Mouse (Mus musculus) heart, adult 9 months (tissue): ENCODE results near the gene Emc6.

ENCODE experiments used
- DNase-seq, 2 experiments: peaks; one replicate each; pipeline ENCODE4 v3.0.0; 2022; ENCODE audit warnings: low spot score in 2 of 2

Emc6 gene

DNA sequence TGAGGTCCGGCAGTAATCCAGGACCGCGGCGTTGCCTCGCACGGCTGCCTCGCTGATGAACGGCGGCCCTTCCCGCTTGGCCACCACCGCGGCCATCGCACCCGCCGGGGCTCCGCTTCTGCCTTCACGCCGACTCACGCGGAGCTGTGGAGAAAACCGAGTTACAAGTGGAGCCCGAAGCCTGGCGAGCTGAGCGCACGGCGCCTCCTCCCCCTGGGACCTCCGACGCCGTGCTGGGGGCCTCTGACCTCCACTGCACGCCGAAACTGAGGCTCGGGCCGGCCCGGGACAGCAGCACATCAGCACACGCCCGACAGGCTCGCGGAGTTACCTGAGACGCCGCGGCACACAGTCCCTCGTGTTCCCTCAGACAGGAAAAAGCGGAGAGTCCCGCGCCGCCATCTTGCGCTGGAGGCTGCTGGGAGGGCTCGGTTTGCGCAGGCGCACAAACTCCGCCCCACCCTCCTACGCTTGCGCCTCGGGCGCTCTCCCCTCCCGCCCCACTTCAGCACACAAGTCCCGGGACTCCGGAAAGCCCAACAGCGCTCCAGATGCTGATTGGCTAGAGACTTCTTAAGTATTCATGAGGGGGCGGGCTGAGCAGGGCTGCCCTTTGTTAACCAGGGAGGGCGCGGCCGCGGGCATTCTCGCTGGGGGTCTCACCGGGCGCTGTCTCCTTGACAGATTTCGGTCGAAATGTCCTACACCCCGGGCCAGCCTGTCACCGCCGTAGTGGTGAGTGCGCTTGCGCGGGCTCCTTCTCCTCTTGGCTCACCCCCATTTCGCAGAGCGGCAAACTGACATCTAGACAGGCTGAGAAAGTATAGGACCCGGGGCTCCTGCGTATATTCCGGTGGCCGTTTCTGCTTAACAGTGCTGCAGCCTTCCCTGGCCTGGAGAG, at the start of gene Emc6, which contains the start of gene Tax1bp3:
Gene Emc6, minus strand, starts transcription at position 430 of the 901 bp plus-strand sequence.
Gene Tax1bp3, plus strand, starts transcription at position 476 of the 901 bp plus-strand sequence.
- DNase-seq: peak; percentile 97

GRCm38 (mm10) chr11:73225856-73226255, 49.0 kb upstream of the Emc6 start:
- DNase-seq: no peak

DNA sequence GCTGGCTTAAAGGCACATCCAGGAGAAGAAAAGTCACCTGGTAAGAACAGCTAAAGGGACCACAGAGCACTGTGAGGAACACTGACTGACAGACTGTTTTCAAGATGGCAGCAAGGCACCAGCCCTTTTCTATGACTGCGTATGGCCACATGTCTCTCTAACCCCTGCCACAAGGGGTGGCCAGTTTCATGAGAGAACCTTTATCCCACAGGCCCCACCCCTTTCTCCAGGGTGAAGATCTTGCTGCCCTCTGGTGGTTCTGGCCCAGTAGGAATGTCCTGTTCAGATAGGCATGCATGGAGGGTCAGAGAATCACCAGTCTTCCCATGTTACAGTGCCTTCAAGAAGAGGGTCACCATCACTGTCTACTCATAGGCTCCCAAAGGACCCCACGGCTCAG, 47.1 kb upstream of the Emc6 start:
- DNase-seq: peak in 1 of 2 experiments; percentile 13

DNA sequence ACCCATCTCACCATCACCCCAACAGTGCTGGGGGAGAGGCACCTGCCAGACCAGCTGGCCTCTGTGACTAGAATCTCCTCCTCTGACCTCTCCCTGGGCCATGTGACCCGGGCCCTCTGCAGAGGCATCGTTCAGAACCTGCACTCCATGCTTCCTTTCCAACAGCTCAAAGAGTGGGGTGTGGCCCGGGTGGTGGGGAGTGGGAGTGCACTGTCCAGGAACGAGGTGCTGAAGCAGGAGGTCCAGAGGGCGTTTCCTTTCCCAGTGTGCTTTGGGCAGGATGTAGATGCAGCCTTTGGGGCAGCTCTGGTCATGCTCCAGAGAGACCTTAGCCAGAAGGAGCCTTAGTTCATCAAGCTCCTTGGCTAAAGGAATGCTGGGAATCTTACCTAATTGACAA, 46.0 kb upstream of the Emc6 start:
- no peak for DNase-seq

DNA sequence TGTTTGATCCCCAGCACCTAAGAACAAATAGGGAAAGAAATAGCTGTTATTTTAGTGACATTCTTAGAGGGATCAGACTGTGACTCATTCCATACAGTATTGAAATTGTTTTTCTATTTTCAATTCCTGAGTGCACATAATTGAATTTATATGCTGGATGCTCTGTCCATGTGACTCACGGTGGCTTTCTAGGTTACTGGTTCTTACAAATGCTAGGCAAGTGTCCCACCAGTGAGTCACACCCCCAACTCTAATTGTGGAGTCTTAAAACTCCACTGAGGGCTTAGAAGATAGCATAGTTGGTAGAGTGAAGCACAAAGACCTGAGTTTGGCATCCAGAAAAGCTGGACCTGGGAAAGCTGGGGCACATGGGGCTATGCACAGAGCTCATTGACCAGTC, 43.8 kb upstream of the Emc6 start:
- no peak for DNase-seq

GRCm38 (mm10) chr11:73219671-73220070, 42.8 kb upstream of the Emc6 start:
- no peak for DNase-seq

GRCm38 (mm10) chr11:73213956-73214355, 37.1 kb upstream of the Emc6 start:
- no peak for DNase-seq

DNA sequence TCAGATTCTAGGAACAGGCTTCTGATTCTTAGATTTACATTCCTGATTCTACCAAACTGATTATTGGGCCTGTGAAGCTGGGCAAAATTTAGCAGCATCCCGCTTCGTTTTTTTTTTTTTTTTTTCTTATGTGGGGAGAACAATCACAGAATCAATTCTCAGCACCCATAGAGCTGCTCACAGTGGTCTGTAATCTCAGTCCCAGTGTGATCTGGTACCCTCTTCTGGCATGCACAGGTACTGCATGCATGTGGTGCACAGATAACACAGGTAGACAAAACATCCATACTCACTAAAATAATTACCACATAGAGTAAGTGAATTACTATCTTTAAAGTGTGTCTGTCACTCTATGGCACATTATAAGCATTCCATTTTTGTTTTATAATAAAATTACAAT, 30.8 kb upstream of the Emc6 start:
- DNase-seq: no peak

DNA sequence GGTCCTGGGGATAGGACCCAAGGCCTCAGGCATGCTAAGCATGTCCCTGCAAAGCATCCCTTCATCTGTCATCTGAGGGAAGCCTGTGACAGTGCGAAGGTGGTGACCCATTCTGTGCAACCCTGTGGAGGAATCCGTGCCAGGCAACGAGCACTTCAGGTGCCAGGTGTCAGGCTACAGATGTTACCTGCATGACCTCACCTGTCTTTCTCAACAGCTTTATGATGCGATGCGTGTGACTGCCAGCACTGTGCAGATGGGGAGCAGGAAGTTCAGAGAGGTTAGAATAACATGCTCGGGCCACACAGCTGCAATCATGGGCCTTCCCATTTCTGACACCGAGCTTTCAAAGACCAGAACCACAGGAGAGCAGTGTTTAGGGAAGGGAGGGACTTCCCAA, 28.4 kb upstream of the Emc6 start:
- DNase-seq: no peak

DNA sequence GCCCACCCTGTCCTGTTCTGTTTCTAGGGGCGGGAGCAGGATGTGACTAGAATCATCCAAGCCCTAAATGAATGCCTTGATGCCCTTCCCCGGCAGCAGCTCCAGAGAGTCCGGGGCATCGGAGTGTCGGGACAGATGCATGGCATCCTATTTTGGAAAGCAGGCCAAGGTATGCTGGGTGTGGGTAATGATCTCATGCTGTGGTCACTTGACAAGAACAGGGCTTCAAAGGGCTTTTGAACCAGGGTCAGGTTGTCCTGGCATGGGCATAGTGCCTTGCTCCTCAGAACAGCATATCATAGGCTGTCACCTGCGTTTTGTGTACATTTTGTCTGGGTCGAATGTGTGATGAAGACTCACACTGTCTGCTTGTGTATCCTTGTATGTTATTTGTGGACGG, 27.1 kb upstream of the Emc6 start:
- DNase-seq: peak in 1 of 2 experiments; percentile 7

- peak; percentile 21 to 44 for DNase-seq
Measured at GRCm38 (mm10) chr11:73201597-73201996, 24.8 kb upstream of the Emc6 start.

DNA sequence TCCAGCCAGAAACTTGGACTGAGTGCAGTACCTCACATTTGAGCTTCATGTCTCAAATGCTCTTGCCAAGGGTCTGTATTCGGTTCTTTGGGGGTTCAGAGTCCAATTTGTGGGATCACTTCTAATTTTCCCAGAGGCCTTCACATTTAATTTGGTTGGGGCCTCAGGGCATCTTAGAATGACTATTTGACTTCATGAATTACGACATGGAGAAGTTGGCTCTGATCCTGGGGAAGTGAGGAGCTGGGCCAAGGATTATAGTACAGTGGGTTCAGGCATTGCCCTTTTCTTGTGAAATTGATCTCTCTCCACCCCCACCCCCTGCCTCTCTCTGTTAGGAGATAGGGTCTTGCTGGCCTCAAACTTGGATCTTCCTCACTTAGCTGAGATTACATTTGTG, 24.2 kb upstream of the Emc6 start:
- no peak for DNase-seq

DNA sequence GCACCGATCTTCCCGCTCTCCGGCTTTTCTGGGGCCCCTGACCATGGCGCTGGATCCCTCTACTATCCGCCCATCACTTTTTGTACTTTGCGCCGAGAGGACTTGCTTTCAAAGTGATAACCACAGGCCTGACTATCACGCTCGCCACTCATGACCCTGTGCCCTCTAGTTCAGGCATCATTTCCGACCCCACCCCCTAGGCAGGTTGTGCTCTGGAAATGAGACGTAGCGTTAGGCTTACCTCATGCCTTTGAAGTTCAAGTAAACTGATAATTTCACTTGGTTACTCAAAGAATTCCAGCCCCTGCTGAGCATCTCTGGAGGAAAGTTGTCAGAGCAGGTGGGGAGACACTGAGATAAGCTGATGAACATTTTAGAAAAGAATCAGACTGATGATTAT, 23.0 kb upstream of the Emc6 start:
- peak in 1 of 2 experiments; percentile 28 for DNase-seq

GRCm38 (mm10) chr11:73199230-73199712, 22.4 kb upstream of the Emc6 start, which contains the start of gene Shpk:
TSS of gene Shpk (plus strand) at chr11:73199460.
- DNase-seq: peak; percentile 96

- DNase-seq: peak; percentile 90 to 96
Measured at GRCm38 (mm10) chr11:73198603-73199229, 21.9 kb upstream of the Emc6 start, which contains the start of gene Ctns. TSS of gene Ctns (minus strand) at chr11:73199042.

DNA sequence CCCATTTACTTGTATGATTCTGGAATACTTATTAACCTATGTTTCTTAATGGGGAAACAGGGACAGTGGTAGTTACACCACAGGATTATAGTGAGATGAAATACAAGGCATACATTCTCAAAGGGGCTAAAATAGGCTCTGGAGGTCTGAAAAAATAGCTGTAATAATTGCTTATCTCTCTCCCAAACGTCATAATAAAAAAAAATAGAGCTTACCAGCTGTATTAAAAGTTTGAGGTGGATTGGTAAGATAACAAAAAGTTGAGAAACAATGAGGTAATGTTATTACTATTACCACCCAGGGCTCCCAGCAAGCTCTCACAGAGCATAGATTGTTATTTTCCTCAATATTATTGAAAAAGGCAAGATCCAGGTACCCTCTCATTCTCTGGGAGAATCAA, 21.4 kb upstream of the Emc6 start:
- no peak for DNase-seq

DNA sequence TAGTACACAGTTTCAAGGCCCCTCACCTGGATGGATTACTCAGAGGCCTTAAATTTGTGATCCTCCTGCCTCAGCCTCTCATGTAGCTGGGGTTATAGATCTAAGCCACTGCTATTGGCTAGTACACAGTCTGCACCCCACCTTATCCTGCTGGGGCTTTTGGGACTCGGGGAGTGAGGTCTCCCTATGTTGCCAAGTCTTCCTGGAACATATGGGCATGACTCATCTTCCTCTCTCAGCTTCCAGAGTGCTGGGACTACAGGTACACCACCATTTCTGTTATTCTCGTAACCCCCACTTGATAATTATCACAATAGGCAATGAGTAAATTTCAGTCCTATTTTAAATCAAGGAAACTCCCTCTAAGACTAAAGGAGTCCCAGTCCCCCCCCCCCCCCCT, 17.6 kb upstream of the Emc6 start:
- no peak for DNase-seq

DNA sequence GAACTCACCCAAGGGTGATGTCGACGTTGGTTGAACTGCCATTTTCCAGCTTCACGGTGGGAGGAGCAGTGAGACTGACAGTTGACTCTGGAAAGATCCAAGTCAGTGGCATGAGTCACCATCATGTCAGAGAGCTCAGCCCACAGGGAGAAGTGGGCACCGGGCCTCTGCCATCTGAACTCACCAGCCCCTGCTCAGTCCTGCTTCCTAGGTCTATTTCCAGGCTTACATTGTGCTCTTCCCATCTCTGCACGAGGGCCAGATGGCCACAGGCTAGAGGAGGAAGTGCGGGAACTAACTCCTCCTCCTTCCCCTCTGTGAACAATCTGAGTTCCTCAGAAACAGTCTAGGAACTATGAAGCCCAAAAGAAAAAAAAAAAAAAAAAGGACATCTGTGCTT, 16.2 kb upstream of the Emc6 start:
- DNase-seq: peak in 1 of 2 experiments; percentile 48

- no peak for DNase-seq
Measured at GRCm38 (mm10) chr11:73187231-73187630, 10.4 kb upstream of the Emc6 start.

DNA sequence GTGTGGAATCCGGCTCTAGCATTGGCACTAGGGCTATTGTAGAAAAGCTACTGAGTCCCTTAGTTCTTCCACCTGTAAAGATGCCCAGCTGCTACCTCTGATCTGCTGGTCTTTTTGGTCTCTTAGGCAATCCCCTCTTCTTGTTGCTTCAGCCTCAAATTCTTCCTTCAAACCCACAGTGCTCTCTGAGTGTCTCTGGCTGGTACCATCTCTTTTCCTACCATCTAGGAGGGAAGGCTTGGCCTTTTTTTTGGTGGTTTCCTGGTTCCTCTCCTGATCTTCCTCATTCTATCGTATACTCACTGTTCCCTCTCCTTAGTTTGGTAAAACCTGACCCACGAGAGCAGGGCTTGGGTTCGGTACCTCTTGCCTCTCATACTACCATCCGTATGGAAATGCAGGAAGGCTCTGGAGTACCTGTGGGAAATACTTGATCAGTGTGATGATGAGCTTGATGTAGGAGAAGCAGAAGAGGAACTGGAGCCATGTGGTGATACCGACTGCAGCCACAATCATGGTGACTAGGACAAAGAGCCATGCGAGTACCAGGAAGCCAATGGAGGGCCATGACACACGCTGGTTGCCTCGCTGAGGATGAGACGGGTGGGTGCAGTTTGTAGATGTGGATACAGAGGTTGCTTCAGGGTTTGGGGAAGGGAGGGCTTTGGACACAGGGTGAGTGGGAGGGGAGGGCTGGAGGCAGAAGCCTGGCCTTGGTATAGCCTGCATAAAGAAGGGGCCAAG, 9.2 kb upstream of the Emc6 start:
- DNase-seq: no peak

- DNase-seq: no peak
Measured at GRCm38 (mm10) chr11:73177895-73178294, 1.1 kb upstream of the Emc6 start.

DNA sequence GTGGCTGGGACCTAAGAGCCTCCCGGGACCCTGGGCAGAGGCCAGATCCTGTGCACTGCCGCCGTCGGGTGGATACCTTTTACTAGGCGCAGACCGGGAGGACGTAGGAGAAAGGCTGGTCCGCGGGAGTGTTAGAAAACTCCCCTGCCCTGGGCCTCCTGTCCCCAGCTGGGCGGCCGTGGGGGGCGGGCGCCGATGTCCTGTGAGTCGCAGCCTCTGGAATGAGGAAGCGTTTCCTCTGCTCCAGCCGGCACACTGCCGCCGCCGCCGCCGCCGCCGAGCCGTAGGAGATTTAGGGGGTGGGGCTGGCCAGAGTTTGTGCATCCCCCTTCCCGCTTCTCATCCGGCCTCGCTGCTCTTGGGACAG, 655 bp upstream of the Emc6 start:
- DNase-seq: peak; percentile 83 to 85
